Mouse (Mus musculus): Measurements from ENCODE around the gene Rp2. TPM values are rescaled to one million over a fixed set of nuclear protein-coding genes. Genes with fewer than 3 reads are reported as not detected.
"Not testable (repeated sequence)": the region's sequence is repeated elsewhere in the genome, so short reads cannot be mapped to it uniquely, and the experiment has no call there.

Rp2 gene
- polyA plus RNA-seq, 1 experiment from 2014 or later, result 15.2 TPM

- Histone ChIP-seq H3K9me3 (ENCODE audit: control insufficient read depth, low read length) (no peaks in the 10 kb centered on the region), H3K4me2 (ENCODE audit: low read length) (no peak overlapping the region), H3K4me3 (ENCODE audit: low read length) (no peak overlapping the region), H3K4me1 (ENCODE audit: control insufficient read depth, insufficient read depth, low read depth, low read length) (no peaks in the 10 kb centered on the region), H3K27me3 (replicated peaks; ENCODE audit: control insufficient read depth, insufficient read depth, low read length) (no peaks in the 10 kb centered on the region), H3K9ac (ENCODE audit: low read depth, low read length) (no peak overlapping the region), H3K36me3 (ENCODE audit: control insufficient read depth, insufficient read depth, low read length) (0 out of 2 replicates have a peak, but pooled peaks cover 2% of the 10 kb centered on the region), H3K27ac (ENCODE audit: low read depth, low read length) (no peak overlapping the region)
- no peak for ATAC-seq
- 67% methylated on average over 7 of the region's 7 CpGs for WGBS
Measured at GRCm38 (mm10) chrX:20379347-20380014, 15.2 kb downstream of the Rp2 start.

- Histone ChIP-seq H3K36me3 (ENCODE audit: control insufficient read depth, insufficient read depth, low read length) (0 out of 2 replicates have a peak, but pooled peaks cover 2% of the 10 kb centered on the region), H3K27me3 (replicated peaks; ENCODE audit: control insufficient read depth, insufficient read depth, low read length) (no peaks in the 10 kb centered on the region), H3K4me2 (ENCODE audit: low read length) (no peak overlapping the region), H3K27ac (ENCODE audit: low read depth, low read length) (no peak overlapping the region), H3K9ac (ENCODE audit: low read depth, low read length) (no peak overlapping the region), H3K4me3 (ENCODE audit: low read length) (no peak overlapping the region), H3K4me1 (ENCODE audit: control insufficient read depth, insufficient read depth, low read depth, low read length) (no peaks in the 10 kb centered on the region), H3K9me3 (ENCODE audit: control insufficient read depth, low read length) (no peaks in the 10 kb centered on the region)
- WGBS, result 86% methylated on average over 6 of the region's 6 CpGs
- ATAC-seq, result no peak
Measured at GRCm38 (mm10) chrX:20382260-20382659, 18.0 kb downstream of the Rp2 start.

GRCm38 (mm10) chrX:20387006-20387405 is 22.7 kb downstream of the Rp2 start:
- WGBS, result 78% methylated on average over 3 of the region's 3 CpGs
- Histone ChIP-seq H3K4me1 (ENCODE audit: control insufficient read depth, insufficient read depth, low read depth, low read length) (no peaks in the 10 kb centered on the region), H3K36me3 (ENCODE audit: control insufficient read depth, insufficient read depth, low read length) (0 out of 2 replicates have a peak, but pooled peaks cover 2% of the 10 kb centered on the region), H3K9me3 (ENCODE audit: control insufficient read depth, low read length) (no peaks in the 10 kb centered on the region), H3K27me3 (replicated peaks; ENCODE audit: control insufficient read depth, insufficient read depth, low read length) (no peaks in the 10 kb centered on the region), H3K4me3 (ENCODE audit: low read length) (no peak overlapping the region), H3K27ac (ENCODE audit: low read depth, low read length) (no peak overlapping the region), H3K9ac (ENCODE audit: low read depth, low read length) (no peak overlapping the region), H3K4me2 (ENCODE audit: low read length) (no peak overlapping the region)
- ATAC-seq, result no peak

GRCm38 (mm10) chrX:20391964-20392363 is 27.7 kb downstream of the Rp2 start:
- not testable (repeated sequence) for H3K36me3 ChIP-seq (ENCODE audit: control insufficient read depth, insufficient read depth, low read length); H3K4me1 ChIP-seq (ENCODE audit: control insufficient read depth, insufficient read depth, low read depth, low read length); H3K4me3 ChIP-seq (ENCODE audit: low read length); H3K9ac ChIP-seq (ENCODE audit: low read depth, low read length); ATAC-seq; H3K9me3 ChIP-seq (ENCODE audit: control insufficient read depth, low read length); H3K27ac ChIP-seq (ENCODE audit: low read depth, low read length); H3K27me3 ChIP-seq (replicated peaks; ENCODE audit: control insufficient read depth, insufficient read depth, low read length); H3K4me2 ChIP-seq (ENCODE audit: low read length)
- WGBS, result 91% methylated on average over 9 of the region's 9 CpGs

- H3K36me3 ChIP-seq (ENCODE audit: control insufficient read depth, insufficient read depth, low read length), result no peaks in the 10 kb centered on the region
- 74% methylated on average over 3 of the region's 3 CpGs for WGBS
- no peak overlapping the region for H3K9ac ChIP-seq (ENCODE audit: low read depth, low read length)
- no peaks in the 10 kb centered on the region for H3K9me3 ChIP-seq (ENCODE audit: control insufficient read depth, low read length)
- H3K4me2 ChIP-seq (ENCODE audit: low read length), result no peak overlapping the region
- H3K27me3 ChIP-seq (replicated peaks; ENCODE audit: control insufficient read depth, insufficient read depth, low read length), result no peaks in the 10 kb centered on the region
- no peak overlapping the region for H3K27ac ChIP-seq (ENCODE audit: low read depth, low read length)
- ATAC-seq, result no peak
- H3K4me3 ChIP-seq (ENCODE audit: low read length), result no peak overlapping the region
- no peaks in the 10 kb centered on the region for H3K4me1 ChIP-seq (ENCODE audit: control insufficient read depth, insufficient read depth, low read depth, low read length)
Measured at GRCm38 (mm10) chrX:20392942-20393341, 28.7 kb downstream of the Rp2 start.

GRCm38 (mm10) chrX:20404068-20404467 is 39.8 kb downstream of the Rp2 start:
- H3K27ac ChIP-seq (ENCODE audit: low read depth, low read length), result no peak overlapping the region
- H3K4me1 ChIP-seq (ENCODE audit: control insufficient read depth, insufficient read depth, low read depth, low read length), result no peaks in the 10 kb centered on the region
- no peak overlapping the region for H3K4me2 ChIP-seq (ENCODE audit: low read length)
- no peak overlapping the region for H3K9ac ChIP-seq (ENCODE audit: low read depth, low read length)
- no peak for ATAC-seq
- H3K27me3 ChIP-seq (replicated peaks; ENCODE audit: control insufficient read depth, insufficient read depth, low read length), result no peaks in the 10 kb centered on the region
- H3K4me3 ChIP-seq (ENCODE audit: low read length), result no peak overlapping the region
- H3K9me3 ChIP-seq (ENCODE audit: control insufficient read depth, low read length), result no peaks in the 10 kb centered on the region
- WGBS, result 83% methylated on average over 4 of the region's 4 CpGs
- H3K36me3 ChIP-seq (ENCODE audit: control insufficient read depth, insufficient read depth, low read length), result no peaks in the 10 kb centered on the region

GRCm38 (mm10) chrX:20406909-20407308 is 42.6 kb downstream of the Rp2 start:
- no peaks in the 10 kb centered on the region for H3K9me3 ChIP-seq (ENCODE audit: control insufficient read depth, low read length)
- no peak overlapping the region for H3K4me2 ChIP-seq (ENCODE audit: low read length)
- no peak overlapping the region for H3K9ac ChIP-seq (ENCODE audit: low read depth, low read length)
- ATAC-seq, result no peak
- H3K36me3 ChIP-seq (ENCODE audit: control insufficient read depth, insufficient read depth, low read length), result no peaks in the 10 kb centered on the region
- WGBS, result 97% methylated on average over 2 of the region's 2 CpGs
- H3K27ac ChIP-seq (ENCODE audit: low read depth, low read length), result no peak overlapping the region
- H3K4me1 ChIP-seq (ENCODE audit: control insufficient read depth, insufficient read depth, low read depth, low read length), result no peaks in the 10 kb centered on the region
- H3K4me3 ChIP-seq (ENCODE audit: low read length), result no peak overlapping the region
- no peaks in the 10 kb centered on the region for H3K27me3 ChIP-seq (replicated peaks; ENCODE audit: control insufficient read depth, insufficient read depth, low read length)

- H3K4me3 ChIP-seq (ENCODE audit: low read length), result no peak overlapping the region
- no peaks in the 10 kb centered on the region for H3K4me1 ChIP-seq (ENCODE audit: control insufficient read depth, insufficient read depth, low read depth, low read length)
- H3K27me3 ChIP-seq (replicated peaks; ENCODE audit: control insufficient read depth, insufficient read depth, low read length), result no peaks in the 10 kb centered on the region
- WGBS, result 71% methylated on average over 2 of the region's 2 CpGs
- no peak overlapping the region for H3K4me2 ChIP-seq (ENCODE audit: low read length)
- H3K27ac ChIP-seq (ENCODE audit: low read depth, low read length), result no peak overlapping the region
- no peak for ATAC-seq
- no peaks in the 10 kb centered on the region for H3K9me3 ChIP-seq (ENCODE audit: control insufficient read depth, low read length)
- H3K36me3 ChIP-seq (ENCODE audit: control insufficient read depth, insufficient read depth, low read length), result no peaks in the 10 kb centered on the region
- H3K9ac ChIP-seq (ENCODE audit: low read depth, low read length), result no peak overlapping the region
Measured at GRCm38 (mm10) chrX:20407676-20408075, 43.4 kb downstream of the Rp2 start.

GRCm38 (mm10) chrX:20411382-20411781 is 47.1 kb downstream of the Rp2 start:
- no peaks in the 10 kb centered on the region for H3K27me3 ChIP-seq (replicated peaks; ENCODE audit: control insufficient read depth, insufficient read depth, low read length)
- no peaks in the 10 kb centered on the region for H3K4me1 ChIP-seq (ENCODE audit: control insufficient read depth, insufficient read depth, low read depth, low read length)
- no peak overlapping the region for H3K4me2 ChIP-seq (ENCODE audit: low read length)
- no peak for ATAC-seq
- no peaks in the 10 kb centered on the region for H3K36me3 ChIP-seq (ENCODE audit: control insufficient read depth, insufficient read depth, low read length)
- no peak overlapping the region for H3K27ac ChIP-seq (ENCODE audit: low read depth, low read length)
- H3K9me3 ChIP-seq (ENCODE audit: control insufficient read depth, low read length), result no peaks in the 10 kb centered on the region
- 91% methylated on average over 4 of the region's 4 CpGs for WGBS
- no peak overlapping the region for H3K9ac ChIP-seq (ENCODE audit: low read depth, low read length)
- no peak overlapping the region for H3K4me3 ChIP-seq (ENCODE audit: low read length)
